Mouse (Mus musculus): ENCODE data around the gene Ak8.

GRCm38 (mm10) chr2:28755451-28755850, 55.5 kb downstream of the Ak8 start:
- TF ChIP-seq CTCF (IDR thresholded peaks at IDR 0.05; ENCODE audit: low read depth) (peak; percentile 86), EP300 (IDR thresholded peaks at IDR 0.05; ENCODE audit: low read depth) (no peak)
